11 mouse cellular contexts compared by ENCODE assay signal in the genomic region with DNA sequence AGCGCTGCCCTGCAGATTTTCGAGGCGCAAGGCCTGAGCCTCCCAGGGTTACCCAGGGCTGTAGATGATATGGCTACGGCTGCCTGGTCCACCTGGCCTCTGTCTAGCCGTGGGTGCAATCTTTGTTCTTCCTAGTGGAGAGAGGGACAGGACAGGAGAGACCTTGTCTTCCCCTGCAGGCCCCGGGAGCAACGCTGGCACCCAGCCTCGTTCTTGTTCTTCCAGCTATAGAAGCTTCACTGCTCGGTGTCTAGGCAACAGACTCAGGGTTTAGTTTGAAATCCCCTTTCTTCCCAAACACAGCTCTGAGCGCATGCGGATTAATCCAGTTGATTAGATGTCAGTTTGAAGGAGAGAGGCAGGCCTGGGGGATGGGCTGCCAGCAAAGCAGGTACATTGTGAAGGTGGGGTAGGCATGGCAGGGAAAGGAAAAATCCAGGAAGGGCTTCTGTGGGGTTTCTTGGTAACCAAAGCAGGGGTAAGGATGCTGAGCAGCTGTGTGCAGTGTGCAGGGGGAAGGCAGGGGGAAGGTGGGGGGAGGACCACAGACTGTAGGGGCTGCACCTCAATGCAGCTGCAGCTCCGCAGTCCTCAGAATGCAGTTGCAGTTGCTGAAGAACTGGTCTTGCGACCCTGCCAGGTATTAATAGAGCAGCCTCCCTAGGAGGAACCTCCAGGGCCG. TPM values are rescaled to one million over a fixed set of nuclear protein-coding genes. Genes with fewer than 3 reads are reported as not detected.
DNase-seq lines count a peak whose midpoint lies in the region; ATAC-seq lines count a peak whose summit lies in the region.
"Had no signal": no experiment of that assay in that cellular context is flagged by ENCODE, and none has a peak within 500 bp of the region (broad histone marks: within the 10 kb centered on the region; RNA-seq: fewer than 3 reads in every experiment).

No protein-coding gene starts in this region.

- 36% methylated on average over 14 of the region's 14 CpGs for WGBS in embryonic facial prominence, embryonic 11.5 days
- 44% methylated on average over 14 of the region's 14 CpGs for WGBS in hindbrain, embryonic 11.5 days
- WGBS in midbrain, embryonic 10.5 days: 22% methylated on average over 14 of the region's 14 CpGs

- peak overlapping the region; percentile 41 for H3K27ac ChIP-seq in embryonic facial prominence, embryonic 11.5 days (replicated peaks; ENCODE audit: low read depth, low read length)
- H3K27ac ChIP-seq in hindbrain, embryonic 11.5 days (ENCODE audit: low read depth, low read length): 0 out of 2 replicates have a peak overlapping the region, but pooled peaks have one; percentile 48
- H3K27ac ChIP-seq in midbrain, embryonic 10.5 days (replicated peaks): peak overlapping the region; percentile 91
- H3K27ac ChIP-seq: kidney, postnatal 0 days had no signal

- peak overlapping the region; percentile 22; the same call in 1 of the 2 replicates for H3K9ac ChIP-seq in embryonic facial prominence, embryonic 11.5 days (replicated peaks; ENCODE audit: low read length)
- H3K9ac ChIP-seq in hindbrain, embryonic 11.5 days (ENCODE audit: low read depth, low read length): no peak overlapping the region

- no peak overlapping the region for H3K4me2 ChIP-seq in embryonic facial prominence, embryonic 11.5 days (ENCODE audit: low read depth, low read length)
- H3K4me2 ChIP-seq in hindbrain, embryonic 11.5 days (replicated peaks; ENCODE audit: low read depth, low read length): no peak overlapping the region

- no peak overlapping the region for H3K4me3 ChIP-seq in embryonic facial prominence, embryonic 11.5 days (ENCODE audit: low read depth, low read length)
- H3K4me3 ChIP-seq in hindbrain, embryonic 11.5 days (ENCODE audit: low read depth, low read length): no peak overlapping the region
- peak overlapping the region; percentile 33; the same call in 1 of the 2 replicates for H3K4me3 ChIP-seq in midbrain, embryonic 10.5 days
- H3K4me3 ChIP-seq: myocyte had no signal

- DNase-seq in A20 (ENCODE audit: low read depth, low spot score) (peak; percentile 13), MN1 (ENCODE audit: low spot score) (no peak)
- DNase-seq in embryonic facial prominence, embryonic 11.5 days (ENCODE audit: low spot score): peak; percentile 49
- DNase-seq in hindbrain, embryonic 11.5 days (ENCODE audit: low spot score): peak; percentile 42
- DNase-seq in midbrain, embryonic 10.5 days (ENCODE audit: low spot score): peak; percentile 77
- no peak for DNase-seq in spleen, postnatal 14 days (ENCODE audit: low spot score in 2 of 2)
- DNase-seq in natural killer cell, adult 2 months (ENCODE audit: low spot score in 2 of 2): no peak

- no peaks in the 10 kb centered on the region for H3K9me3 ChIP-seq in embryonic facial prominence, embryonic 11.5 days (replicated peaks; ENCODE audit: control insufficient read depth, low read length)
- no peaks in the 10 kb centered on the region for H3K9me3 ChIP-seq in hindbrain, embryonic 11.5 days (ENCODE audit: control insufficient read depth, low read length)
- H3K9me3 ChIP-seq in midbrain, embryonic 10.5 days (replicated peaks): no peaks in the 10 kb centered on the region

- ATAC-seq in embryonic facial prominence, embryonic 11.5 days (replicated peaks; ENCODE audit: insufficient number of reproducible peaks, low FRiP score, low TSS enrichment, low read depth): peak; percentile 40; the same call in 1 of the 2 replicates
- ATAC-seq in hindbrain, embryonic 11.5 days (ENCODE audit: low FRiP score): peak; percentile 25; the same call in 1 of the 2 replicates
- ATAC-seq in megakaryocyte progenitor cell, adult 5-6 weeks (replicated peaks; ENCODE audit: poor library complexity): no peak

- no peaks in the 10 kb centered on the region for H3K36me3 ChIP-seq in embryonic facial prominence, embryonic 11.5 days (replicated peaks; ENCODE audit: control insufficient read depth, insufficient read depth, low read depth, low read length)
- H3K36me3 ChIP-seq in hindbrain, embryonic 11.5 days (ENCODE audit: control insufficient read depth, insufficient read depth, low read length): no peaks in the 10 kb centered on the region
- H3K36me3 ChIP-seq in midbrain, embryonic 10.5 days: no peaks in the 10 kb centered on the region

- H3K27me3 ChIP-seq in embryonic facial prominence, embryonic 11.5 days (ENCODE audit: control insufficient read depth, insufficient read depth, low read length): no peaks in the 10 kb centered on the region
- H3K27me3 ChIP-seq in hindbrain, embryonic 11.5 days (ENCODE audit: control insufficient read depth, insufficient read depth, low read length): no peaks in the 10 kb centered on the region
- H3K27me3 ChIP-seq in midbrain, embryonic 10.5 days (ENCODE audit: low read depth, poor library complexity, severe bottlenecking): peaks cover 21% of the 10 kb centered on the region

- peaks cover 3% of the 10 kb centered on the region for H3K4me1 ChIP-seq in embryonic facial prominence, embryonic 11.5 days (ENCODE audit: control insufficient read depth, insufficient read depth, low read length)
- peaks cover 2% of the 10 kb centered on the region; the same call in 1 of the 2 replicates for H3K4me1 ChIP-seq in hindbrain, embryonic 11.5 days (replicated peaks; ENCODE audit: control insufficient read depth, insufficient read depth, low read length)
- peaks cover 52% of the 10 kb centered on the region for H3K4me1 ChIP-seq in midbrain, embryonic 10.5 days

RNA-seq across cellular contexts. Expression of a gene that starts 1.2 kb away (rescaled TPM):
- polyA plus RNA-seq in embryonic facial prominence, embryonic 11.5 days (2014; fragmentation: Nextera tagmentation; extraction: Ambion mirVana): 4.0 and 13.1 TPM in 2 replicates
- 1.8 and 3.3 TPM in 2 replicates for polyA plus RNA-seq in hindbrain, embryonic 11.5 days (2014; fragmentation: Nextera tagmentation; extraction: Ambion mirVana)
- 0.70 and 0.96 TPM in 2 replicates for polyA plus RNA-seq in midbrain, embryonic 10.5 days (2016; fragmentation: Nextera tagmentation; extraction: Ambion mirVana)
- total RNA-seq in megakaryocyte progenitor cell, adult 5-6 weeks (2015): not detected in 2 replicates
- total RNA-seq in megakaryocyte progenitor cell, adult 5-6 weeks (2017): not detected in 2 replicates
- total RNA-seq: MEL had no signal

RNA-seq across cellular contexts. Expression of a gene that starts 18.9 kb away (rescaled TPM):
- polyA plus RNA-seq in embryonic facial prominence, embryonic 11.5 days (2014; fragmentation: Nextera tagmentation; extraction: Ambion mirVana): not detected in 2 replicates
- not detected in 2 replicates for polyA plus RNA-seq in hindbrain, embryonic 11.5 days (2014; fragmentation: Nextera tagmentation; extraction: Ambion mirVana)
- not detected in 2 replicates for polyA plus RNA-seq in midbrain, embryonic 10.5 days (2016; fragmentation: Nextera tagmentation; extraction: Ambion mirVana)
- not detected in 2 replicates for total RNA-seq in megakaryocyte progenitor cell, adult 5-6 weeks (2015)
- total RNA-seq in megakaryocyte progenitor cell, adult 5-6 weeks (2017): not detected in 2 replicates
- total RNA-seq: MEL had no signal
- polyA plus RNA-seq: kidney, postnatal 0 days; myocyte had no signal

RNA-seq across cellular contexts. Expression of a gene that starts 19.7 kb away (rescaled TPM):
- 92.8 and 97.7 TPM in 2 replicates for polyA plus RNA-seq in embryonic facial prominence, embryonic 11.5 days (2014; fragmentation: Nextera tagmentation; extraction: Ambion mirVana)
- 79.7 and 81.5 TPM in 2 replicates for polyA plus RNA-seq in hindbrain, embryonic 11.5 days (2014; fragmentation: Nextera tagmentation; extraction: Ambion mirVana)
- polyA plus RNA-seq in midbrain, embryonic 10.5 days (2016; fragmentation: Nextera tagmentation; extraction: Ambion mirVana): 89.3 and 91.6 TPM in 2 replicates
- 57.0 and 72.1 TPM in 2 replicates for total RNA-seq in megakaryocyte progenitor cell, adult 5-6 weeks (2015)
- 58.4 and 63.3 TPM in 2 replicates for total RNA-seq in megakaryocyte progenitor cell, adult 5-6 weeks (2017)

RNA-seq across cellular contexts. Expression of a gene that starts 28.9 kb away (rescaled TPM):
- polyA plus RNA-seq in embryonic facial prominence, embryonic 11.5 days (2014; fragmentation: Nextera tagmentation; extraction: Ambion mirVana): 0.91 and 9.2 TPM in 2 replicates
- polyA plus RNA-seq in hindbrain, embryonic 11.5 days (2014; fragmentation: Nextera tagmentation; extraction: Ambion mirVana): 0.34 and 0.84 TPM in 2 replicates
- polyA plus RNA-seq in midbrain, embryonic 10.5 days (2016; fragmentation: Nextera tagmentation; extraction: Ambion mirVana): 0.40 and 0.68 TPM in 2 replicates
- total RNA-seq in megakaryocyte progenitor cell, adult 5-6 weeks (2015): not detected in 2 replicates
- not detected in 2 replicates for total RNA-seq in megakaryocyte progenitor cell, adult 5-6 weeks (2017)
- total RNA-seq: MEL had no signal

RNA-seq across cellular contexts. Expression of a gene that starts 59.5 kb away (rescaled TPM):
- polyA plus RNA-seq in embryonic facial prominence, embryonic 11.5 days (2014; fragmentation: Nextera tagmentation; extraction: Ambion mirVana): 2.0 and 2.8 TPM in 2 replicates
- polyA plus RNA-seq in hindbrain, embryonic 11.5 days (2014; fragmentation: Nextera tagmentation; extraction: Ambion mirVana): 1.8 and 4.1 TPM in 2 replicates
- polyA plus RNA-seq in midbrain, embryonic 10.5 days (2016; fragmentation: Nextera tagmentation; extraction: Ambion mirVana): 0.17 and 0.31 TPM in 2 replicates
- total RNA-seq in megakaryocyte progenitor cell, adult 5-6 weeks (2015): not detected in 2 replicates
- not detected in 2 replicates for total RNA-seq in megakaryocyte progenitor cell, adult 5-6 weeks (2017)
- total RNA-seq: MEL had no signal
- polyA plus RNA-seq: myocyte had no signal

Comparison
In these comparisons a context has a peak if more than half of its experiments do, and no peak if none do; other contexts are left out.
1. DNase-seq: peak in A20 (single experiment), embryonic facial prominence, embryonic 11.5 days (single experiment), hindbrain, embryonic 11.5 days (single experiment) and midbrain, embryonic 10.5 days (single experiment); none in spleen, postnatal 14 days (0 of 2), MN1 (single experiment) and natural killer cell, adult 2 months (0 of 2).
2. H3K27ac ChIP-seq: peak in every context shown above with its lines; median percentile 91 in midbrain, embryonic 10.5 days; 48 in hindbrain, embryonic 11.5 days; 41 in embryonic facial prominence, embryonic 11.5 days.